Mouse (Mus musculus) lung, postnatal 4 days (tissue): ENCODE measurements around the gene Zswim7.

Experiments
- DNase-seq, 2 experiments: peaks; one replicate each; pipeline ENCODE4 v3.0.0; 2021

Zswim7 gene

GRCm38 (mm10) chr11:62251047-62251446, 30.1 kb downstream of the Zswim7 start:
- peak; percentile 43 to 57 for DNase-seq

- peak; percentile 62 to 74 for DNase-seq
Observed at GRCm38 (mm10) chr11:62249266-62250037, 31.7 kb downstream of the Zswim7 start.

- DNase-seq, result peak; percentile 82 to 88
Observed at GRCm38 (mm10) chr11:62248401-62249244, 32.6 kb downstream of the Zswim7 start, which contains the start of gene Adora2b. Gene Adora2b (plus strand): TSS chr11:62248984.

GRCm38 (mm10) chr11:62247759-62248400, 33.3 kb downstream of the Zswim7 start:
- no peak for DNase-seq

- DNase-seq, result no peak
Observed at GRCm38 (mm10) chr11:62244471-62244870, 36.7 kb downstream of the Zswim7 start.

GRCm38 (mm10) chr11:62243871-62244270, 37.3 kb downstream of the Zswim7 start:
- DNase-seq, result no peak

GRCm38 (mm10) chr11:62240631-62241261, 40.4 kb downstream of the Zswim7 start:
- no peak for DNase-seq

- no peak for DNase-seq
Observed at GRCm38 (mm10) chr11:62224797-62225196, 56.4 kb downstream of the Zswim7 start.

GRCm38 (mm10) chr11:62223962-62224361, 57.2 kb downstream of the Zswim7 start:
- DNase-seq, result peak in 1 of 2 experiments; percentile 25

- no peak for DNase-seq
Observed at GRCm38 (mm10) chr11:62223416-62223815, 57.8 kb downstream of the Zswim7 start.

GRCm38 (mm10) chr11:62220756-62221510, 60.2 kb downstream of the Zswim7 start:
- no peak for DNase-seq

GRCm38 (mm10) chr11:62217751-62218150, 63.4 kb downstream of the Zswim7 start:
- DNase-seq, result no peak
